Mouse (Mus musculus) c-Kit-positive CD71-negative TER-119-negative erythroid progenitor cells, embryonic 14.5 days (primary cell): ENCODE measurements around the gene Leng9.

ENCODE experiments used
- DNase-seq: peaks from one replicate; pipeline ENCODE4 v3.0.0-alpha.2; 2013; ENCODE audit warnings: low read depth

Leng9 gene

GRCm38 (mm10) chr7:4144766-4145551 is 5.2 kb downstream of the Leng9 start:
- DNase-seq: no peak

GRCm38 (mm10) chr7:4144046-4144445 is 6.1 kb downstream of the Leng9 start:
- no peak for DNase-seq

GRCm38 (mm10) chr7:4143506-4143905 is 6.7 kb downstream of the Leng9 start:
- DNase-seq: no peak

- DNase-seq: no peak
Observed at GRCm38 (mm10) chr7:4142796-4143445, 7.3 kb downstream of the Leng9 start.

- DNase-seq: no peak
Observed at GRCm38 (mm10) chr7:4141648-4142325, 8.4 kb downstream of the Leng9 start.

GRCm38 (mm10) chr7:4139391-4139790 is 10.8 kb downstream of the Leng9 start:
- no peak for DNase-seq

GRCm38 (mm10) chr7:4138671-4139070 is 11.5 kb downstream of the Leng9 start:
- DNase-seq: no peak

GRCm38 (mm10) chr7:4138181-4138580 is 12.0 kb downstream of the Leng9 start:
- DNase-seq: no peak

- no peak for DNase-seq
Observed at GRCm38 (mm10) chr7:4137746-4138145, 12.4 kb downstream of the Leng9 start.

- DNase-seq: peak; percentile 95
Observed at GRCm38 (mm10) chr7:4136771-4137531, 13.2 kb downstream of the Leng9 start, which contains the start of gene Leng8. Leng8 (plus strand) TSS chr7:4137039.

- no peak for DNase-seq
Observed at GRCm38 (mm10) chr7:4136404-4136770, 13.8 kb downstream of the Leng9 start.

- no peak for DNase-seq
Observed at GRCm38 (mm10) chr7:4134911-4135310, 15.3 kb downstream of the Leng9 start.

- no peak for DNase-seq
Observed at GRCm38 (mm10) chr7:4132998-4133397, 17.2 kb downstream of the Leng9 start.

GRCm38 (mm10) chr7:4132581-4132980 is 17.6 kb downstream of the Leng9 start:
- no peak for DNase-seq

- DNase-seq: no peak
Observed at GRCm38 (mm10) chr7:4131964-4132363, 18.2 kb downstream of the Leng9 start.

GRCm38 (mm10) chr7:4130686-4131452 is 19.3 kb downstream of the Leng9 start:
- peak; percentile 79 for DNase-seq

- DNase-seq: no peak
Observed at GRCm38 (mm10) chr7:4128860-4129259, 21.3 kb downstream of the Leng9 start.

GRCm38 (mm10) chr7:4127894-4128293 is 22.3 kb downstream of the Leng9 start:
- DNase-seq: no peak

GRCm38 (mm10) chr7:4126992-4127785 is 23.0 kb downstream of the Leng9 start:
- DNase-seq: no peak

GRCm38 (mm10) chr7:4125306-4125705 is 24.9 kb downstream of the Leng9 start:
- DNase-seq: no peak

- DNase-seq: no peak
Observed at GRCm38 (mm10) chr7:4124856-4125255, 25.3 kb downstream of the Leng9 start.
